Comparison of ENCODE assay signal across 9 mouse cellular contexts in the genomic region with DNA sequence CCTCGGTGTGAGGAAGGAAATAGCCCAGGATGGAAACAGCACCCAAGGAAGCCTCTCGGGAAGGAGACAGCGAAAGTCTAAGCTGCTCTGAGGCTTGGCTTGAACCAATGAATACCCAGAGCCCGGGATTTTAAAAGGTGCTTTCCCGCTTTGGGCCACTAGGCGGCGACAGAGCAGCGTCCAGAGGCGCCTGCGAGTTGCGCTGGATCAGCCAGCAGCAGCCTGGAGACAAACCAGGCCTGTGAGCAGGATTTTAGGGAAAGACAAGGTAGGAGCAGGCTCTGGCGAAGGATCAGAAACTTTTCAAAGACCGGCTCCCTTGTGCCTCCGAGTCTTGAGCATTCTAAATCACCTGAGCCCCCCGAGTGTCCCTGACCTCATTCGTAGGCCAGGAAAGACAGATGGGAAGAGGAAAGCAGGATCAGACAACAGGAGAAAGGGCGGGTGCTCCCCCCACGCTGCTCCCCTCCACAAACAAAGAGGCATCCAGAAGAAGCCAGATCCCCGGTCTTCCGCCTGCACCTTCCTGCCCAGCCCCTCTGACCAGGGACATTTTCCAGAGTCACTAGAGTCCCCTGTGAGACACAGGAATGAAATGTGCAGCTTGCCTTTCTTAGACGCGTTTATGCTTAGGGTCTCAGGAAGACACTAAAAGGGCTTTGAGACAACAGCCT. TPM values are rescaled to one million over a fixed set of nuclear protein-coding genes. Genes with fewer than 3 reads are reported as not detected.
A peak's percentile ranks its signal among the peaks of the same experiment; 100 is the strongest.
DNase-seq lines count a peak whose midpoint lies in the region; ATAC-seq and TF ChIP-seq lines count a peak whose summit lies in the region.
"Had no signal": no experiment of that assay in that cellular context is flagged by ENCODE, and none has a peak within 500 bp of the region (broad histone marks: within the 10 kb centered on the region; RNA-seq: fewer than 3 reads in every experiment).

No protein-coding gene starts in this region.

- 12% methylated on average over 22 of the region's 22 CpGs for WGBS in intestine, postnatal 0 days
- WGBS in midbrain, embryonic 14.5 days, result 9% methylated on average over 22 of the region's 22 CpGs

- no peaks in the 10 kb centered on the region for H3K4me1 ChIP-seq in intestine, postnatal 0 days (replicated peaks; ENCODE audit: control insufficient read depth, insufficient read depth, low read length)
- H3K4me1 ChIP-seq in midbrain, embryonic 14.5 days (ENCODE audit: control insufficient read depth, insufficient read depth, low read length), result no peaks in the 10 kb centered on the region

- peak; percentile 99 for TF ChIP-seq CTCF in intestine, postnatal 0 days (IDR thresholded peaks at IDR 0.05; ENCODE audit: low read depth)

- no peak overlapping the region for H3K4me2 ChIP-seq in intestine, postnatal 0 days (replicated peaks; ENCODE audit: low read depth)
- H3K4me2 ChIP-seq in midbrain, embryonic 14.5 days (ENCODE audit: low read length), result no peak overlapping the region

- no peak overlapping the region for H3K9ac ChIP-seq in intestine, postnatal 0 days (ENCODE audit: low read depth, low read length)
- no peak overlapping the region for H3K9ac ChIP-seq in midbrain, embryonic 14.5 days (replicated peaks; ENCODE audit: low read length)

- H3K4me3 ChIP-seq in intestine, postnatal 0 days (ENCODE audit: low read depth, low read length), result no peak overlapping the region
- no peak overlapping the region for H3K4me3 ChIP-seq in midbrain, embryonic 14.5 days (replicated peaks; ENCODE audit: low read depth, low read length)

- H3K36me3 ChIP-seq in intestine, postnatal 0 days (ENCODE audit: control insufficient read depth, insufficient read depth), result no peaks in the 10 kb centered on the region
- H3K36me3 ChIP-seq in midbrain, embryonic 14.5 days (ENCODE audit: control insufficient read depth, insufficient read depth, low read length), result no peaks in the 10 kb centered on the region

- peak; percentile 48 for DNase-seq in CD4-positive, CD25-positive, alpha-beta regulatory T cell, adult 2 months (ENCODE audit: low read depth, low spot score)
- peak; percentile 91 for DNase-seq in embryo, embryonic 9.5 days (ENCODE audit: extremely low spot score)
- peak; percentile 89 to 94 for DNase-seq in left cerebral cortex, postnatal 14 days (ENCODE audit: low spot score in 2 of 2)
- peak; percentile 92 for DNase-seq in midbrain, embryonic 14.5 days
- peak; percentile 56 to 85 for DNase-seq in spleen, postnatal 4 days (ENCODE audit: low spot score in 2 of 2)

- H3K9me3 ChIP-seq in intestine, postnatal 0 days (ENCODE audit: control insufficient read depth), result no peaks in the 10 kb centered on the region
- H3K9me3 ChIP-seq in midbrain, embryonic 14.5 days (ENCODE audit: control insufficient read depth, low read length), result no peaks in the 10 kb centered on the region

- no peak for ATAC-seq in CD4-positive, CD25-positive, alpha-beta regulatory T cell, adult 4 months
- peak; percentile 95 for ATAC-seq in granulocyte monocyte progenitor cell, adult 5-6 weeks (replicated peaks; ENCODE audit: poor library complexity, severe bottlenecking)
- no peak for ATAC-seq in intestine, postnatal 0 days
- ATAC-seq in midbrain, embryonic 14.5 days (ENCODE audit: low FRiP score, low TSS enrichment), result peak; percentile 43; the same call in 1 of the 2 replicates

- no peak overlapping the region for H3K27ac ChIP-seq in intestine, postnatal 0 days (ENCODE audit: low read depth, low read length)
- H3K27ac ChIP-seq in midbrain, embryonic 14.5 days (replicated peaks; ENCODE audit: low read depth, low read length), result no peak overlapping the region

- intact Hi-C loops in left cerebral cortex, postnatal 14 days (cut with DNase I), result loop anchor here (2.0 to 5.0 kb wide), 2 partner anchors 257 to 499 kb away; no protein-coding TSS in a partner anchor

- peaks cover 6% of the 10 kb centered on the region; the same call in 1 of the 2 replicates for H3K27me3 ChIP-seq in intestine, postnatal 0 days (replicated peaks; ENCODE audit: control insufficient read depth, insufficient read depth, low read length)
- no peaks in the 10 kb centered on the region for H3K27me3 ChIP-seq in midbrain, embryonic 14.5 days (ENCODE audit: control insufficient read depth, insufficient read depth, low read length)

RNA-seq across cellular contexts. Expression of a gene that starts 32.9 kb away (rescaled TPM):
- polyA plus RNA-seq in CD4-positive, CD25-positive, alpha-beta regulatory T cell, adult 4 months (2017; shearing (Covaris generic)), result not detected
- total RNA-seq in granulocyte monocyte progenitor cell, adult 5-6 weeks (2014; fragmentation: Nextera tagmentation), result not detected in 2 replicates
- not detected in 2 replicates for total RNA-seq in granulocyte monocyte progenitor cell, adult 5-6 weeks (2017)
- polyA plus RNA-seq in intestine, postnatal 0 days (2015; fragmentation: Nextera tagmentation; extraction: Ambion mirVana), result 0.20 TPM in 1 of 2 replicates, not detected in the other
- not detected for total RNA-seq in left cerebral cortex, postnatal 14 days (2021)
- polyA plus RNA-seq in midbrain, embryonic 14.5 days (2014; fragmentation: Nextera tagmentation; extraction: Ambion mirVana), result not detected in 2 replicates

RNA-seq across cellular contexts. Expression of a gene that starts 33.7 kb away (rescaled TPM):
- polyA plus RNA-seq in CD4-positive, CD25-positive, alpha-beta regulatory T cell, adult 4 months (2017; shearing (Covaris generic)), result not detected
- total RNA-seq in granulocyte monocyte progenitor cell, adult 5-6 weeks (2014; fragmentation: Nextera tagmentation), result not detected in 2 replicates
- total RNA-seq in granulocyte monocyte progenitor cell, adult 5-6 weeks (2017), result not detected in 2 replicates
- polyA plus RNA-seq in intestine, postnatal 0 days (2015; fragmentation: Nextera tagmentation; extraction: Ambion mirVana), result 0.18 and 0.21 TPM in 2 replicates
- total RNA-seq in left cerebral cortex, postnatal 14 days (2021), result 1 to 10 TPM; 5.4 to 8.9 TPM
- 0.16 and 0.24 TPM in 2 replicates for polyA plus RNA-seq in midbrain, embryonic 14.5 days (2014; fragmentation: Nextera tagmentation; extraction: Ambion mirVana)
- polyA plus RNA-seq: stomach, embryonic 14.5 days had no signal

Comparison
In these comparisons a context has a peak if more than half of its experiments do, and no peak if none do; other contexts are left out.
1. ATAC-seq: peak in granulocyte monocyte progenitor cell, adult 5-6 weeks (single experiment) and midbrain, embryonic 14.5 days (single experiment); none in CD4-positive, CD25-positive, alpha-beta regulatory T cell, adult 4 months (single experiment) and intestine, postnatal 0 days (single experiment).
2. Peak in every context shown above with its lines, with median percentiles within 50 percentile points of each other: DNase-seq.